ENCODE assay signal across 11 mouse cellular contexts in genomic region chr9:28289696-28290330, GRCm38 (mm10).
DNase-seq lines count a peak whose midpoint lies in the region; ATAC-seq and TF ChIP-seq lines count a peak whose summit lies in the region.
"Had no signal": no experiment of that assay in that cellular context is flagged by ENCODE, and none has a peak within 500 bp of the region (broad histone marks: within the 10 kb centered on the region; RNA-seq: fewer than 3 reads in every experiment).

No protein-coding gene starts in this region.

- no peak overlapping the region for H3K4me2 ChIP-seq in heart, embryonic 11.5 days
- H3K4me2 ChIP-seq: embryonic facial prominence, embryonic 15.5 days; hindbrain, embryonic 15.5 days; midbrain, embryonic 13.5 days had no signal

- no peak for TF ChIP-seq CTCF in thymus, adult 2 months (IDR thresholded peaks at IDR 0.05; ENCODE audit: borderline replicate concordance, control insufficient read depth, extremely low read depth, insufficient read depth, low read length, poor library complexity)
- TF ChIP-seq CTCF in gastrocnemius, adult 2 months (IDR thresholded peaks at IDR 0.05), result no peak

- no peak overlapping the region for H3K27ac ChIP-seq in heart, embryonic 11.5 days (ENCODE audit: low read depth, low read length)
- H3K27ac ChIP-seq in thymus, adult 2 months (ENCODE audit: control insufficient read depth, insufficient read depth, low read length), result no peak overlapping the region
- H3K27ac ChIP-seq in gastrocnemius, adult 2 months, result no peak overlapping the region
- H3K27ac ChIP-seq: embryonic facial prominence, embryonic 15.5 days; hindbrain, embryonic 15.5 days; midbrain, embryonic 13.5 days had no signal

- intact Hi-C loops in gastrocnemius, adult 2 months (cut with DNase I), result no loop called here

- no peak overlapping the region for H3K4me3 ChIP-seq in heart, embryonic 11.5 days (ENCODE audit: low read depth, low read length)
- H3K4me3 ChIP-seq in thymus, adult 2 months (ENCODE audit: control insufficient read depth, insufficient read depth, low read length), result no peak overlapping the region
- no peak overlapping the region for H3K4me3 ChIP-seq in gastrocnemius, adult 2 months
- H3K4me3 ChIP-seq: embryonic facial prominence, embryonic 15.5 days; hindbrain, embryonic 15.5 days; midbrain, embryonic 13.5 days had no signal

- H3K36me3 ChIP-seq in heart, embryonic 11.5 days (ENCODE audit: control insufficient read depth, insufficient read depth, low read length), result no peaks in the 10 kb centered on the region
- no peaks in the 10 kb centered on the region for H3K36me3 ChIP-seq in thymus, adult 2 months (ENCODE audit: control insufficient read depth, insufficient read depth, low read length)
- H3K36me3 ChIP-seq: embryonic facial prominence, embryonic 15.5 days; hindbrain, embryonic 15.5 days; midbrain, embryonic 13.5 days had no signal

- TF ChIP-seq POLR2A in thymus, adult 2 months (IDR thresholded peaks at IDR 0.05; ENCODE audit: control insufficient read depth, extremely low read depth, insufficient read depth, low read length, poor library complexity), result no peak

- H3K9ac ChIP-seq in heart, embryonic 11.5 days (ENCODE audit: low read depth, low read length), result no peak overlapping the region
- H3K9ac ChIP-seq: embryonic facial prominence, embryonic 15.5 days; hindbrain, embryonic 15.5 days; midbrain, embryonic 13.5 days had no signal

- 31% methylated on average over 1 of the region's 1 CpGs for WGBS in heart, embryonic 11.5 days (ENCODE audit: insufficient replicate concordance)
- WGBS in thymus, adult 2 months, result 13% methylated on average over 1 of the region's 1 CpGs

- no peaks in the 10 kb centered on the region; the same call in 1 of the 2 replicates for H3K4me1 ChIP-seq in heart, embryonic 11.5 days (ENCODE audit: control insufficient read depth, insufficient read depth, low read length)
- no peaks in the 10 kb centered on the region for H3K4me1 ChIP-seq in thymus, adult 2 months (replicated peaks; ENCODE audit: control insufficient read depth, insufficient read depth, low read length)
- H3K4me1 ChIP-seq: embryonic facial prominence, embryonic 15.5 days; hindbrain, embryonic 15.5 days; midbrain, embryonic 13.5 days had no signal

- 0 out of 2 replicates have a peak, but pooled peaks cover 2% of the 10 kb centered on the region for H3K9me3 ChIP-seq in heart, embryonic 11.5 days (replicated peaks; ENCODE audit: control insufficient read depth, low read length)
- H3K9me3 ChIP-seq: embryonic facial prominence, embryonic 15.5 days had no signal

- peak; percentile 95 for DNase-seq in heart, adult 11 months
- DNase-seq in 3T3-L1 (ENCODE audit: low read depth, low spot score), result peak; percentile 1
- DNase-seq in cerebellum, adult 11 months, result peak; percentile 32
- peak; percentile 25 for DNase-seq in heart, postnatal 4 days
- DNase-seq in layer of hippocampus, postnatal 25 days (ENCODE audit: extremely low spot score in 1 of 2, low spot score in 1 of 2), result no peak
- DNase-seq in thymus, adult 2 months, result no peak
- DNase-seq in gastrocnemius, adult 2 months, result no peak

- H3K27me3 ChIP-seq in heart, embryonic 11.5 days (ENCODE audit: control insufficient read depth, insufficient read depth, low read length), result no peaks in the 10 kb centered on the region
- no peaks in the 10 kb centered on the region for H3K27me3 ChIP-seq in thymus, adult 2 months (ENCODE audit: control insufficient read depth, insufficient read depth, low read length)
- H3K27me3 ChIP-seq: embryonic facial prominence, embryonic 15.5 days; hindbrain, embryonic 15.5 days; midbrain, embryonic 13.5 days had no signal

- no peak for ATAC-seq in heart, embryonic 11.5 days (replicated peaks; ENCODE audit: insufficient number of reproducible peaks, low FRiP score, low TSS enrichment)
- ATAC-seq: midbrain, embryonic 13.5 days had no signal

Comparison
In these comparisons a context has a peak if more than half of its experiments do, and no peak if none do; other contexts are left out.
1. DNase-seq: peak in heart, adult 11 months (single experiment), 3T3-L1 (single experiment), cerebellum, adult 11 months (single experiment) and heart, postnatal 4 days (single experiment); none in layer of hippocampus, postnatal 25 days (0 of 2), thymus, adult 2 months (single experiment) and gastrocnemius, adult 2 months (single experiment).